Mouse (Mus musculus) liver, adult (tissue): Measurements from ENCODE around the gene Gpn2.

Source experiments
- GATA4 ChIP-seq: IDR thresholded peaks from 2 replicates; pipeline ENCODE4 v1.6.1; 2014; ENCODE audit warnings: mild to moderate bottlenecking, low read length; ENCODE audit not compliant: insufficient replicate concordance

Gpn2 gene

DNA sequence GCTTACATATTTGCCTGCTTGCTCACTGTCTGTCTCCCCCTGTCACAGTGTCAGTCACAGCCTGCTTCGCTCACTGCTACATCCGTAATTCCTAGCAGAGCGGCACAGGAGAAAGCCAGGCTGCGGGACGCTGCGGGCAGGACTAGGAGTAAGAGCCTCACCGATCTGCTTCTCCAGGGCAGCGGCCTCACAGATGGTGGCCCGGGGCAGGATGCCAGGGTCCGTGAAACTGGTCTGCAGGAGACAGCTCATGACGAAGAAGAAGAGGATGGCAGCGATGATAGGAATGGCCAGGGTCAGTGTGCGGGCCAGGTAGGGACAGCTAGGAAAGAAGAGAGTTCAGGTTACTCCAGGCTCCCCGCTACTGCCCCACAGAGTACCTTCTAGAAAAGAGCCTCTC lies 42.9 kb downstream of the Gpn2 start:
- no peak for TF ChIP-seq GATA4

DNA sequence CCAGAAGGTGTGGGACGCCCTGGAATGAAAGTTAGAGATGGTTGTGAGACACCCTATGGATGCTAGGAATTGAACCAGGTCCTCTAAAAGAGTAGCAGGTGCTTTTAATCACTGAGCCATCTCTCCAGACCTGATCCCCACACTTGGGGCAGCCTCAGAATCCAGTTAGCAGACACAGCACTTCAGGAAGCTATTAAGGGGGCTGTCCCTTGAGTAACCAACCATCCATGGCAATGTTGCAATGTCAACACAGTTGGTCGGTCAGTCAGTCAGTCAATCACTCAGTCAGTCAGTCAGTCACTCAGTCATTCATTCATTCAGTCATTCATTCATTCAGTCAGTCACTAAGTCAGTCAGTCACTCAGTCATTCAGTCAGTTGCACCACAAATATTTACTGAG lies 44.4 kb downstream of the Gpn2 start:
- no peak for TF ChIP-seq GATA4

GRCm38 (mm10) chr4:133629191-133629590 lies 45.0 kb downstream of the Gpn2 start:
- no peak for TF ChIP-seq GATA4

DNA sequence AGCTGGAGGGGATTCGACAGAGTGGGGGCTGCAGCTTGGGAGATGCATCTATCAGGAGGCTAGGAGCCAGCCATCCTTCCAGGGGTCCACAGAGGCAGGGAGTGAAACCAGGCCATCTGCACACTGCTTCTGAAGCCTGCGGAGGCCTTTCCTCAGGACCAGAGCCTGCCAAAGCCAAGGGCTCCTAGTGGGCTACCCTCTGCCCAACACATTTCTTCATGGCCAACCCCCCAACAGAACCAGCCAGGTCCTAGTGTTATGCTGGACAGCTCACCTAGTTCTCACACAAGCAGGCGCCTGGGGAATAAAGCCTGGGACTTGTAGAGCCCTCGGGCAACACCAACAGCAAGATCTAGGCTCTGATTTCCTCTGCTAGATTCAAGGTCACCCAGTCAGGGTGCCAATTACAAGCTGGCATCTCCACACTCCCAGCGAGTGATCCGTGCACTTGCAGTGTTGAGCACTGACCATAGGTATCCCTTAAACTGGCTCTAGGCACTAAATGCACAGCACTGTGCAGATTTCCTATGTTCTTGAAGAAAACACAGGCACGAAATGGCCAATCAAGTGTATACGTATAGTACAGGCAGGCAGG lies 46.3 kb downstream of the Gpn2 start:
- TF ChIP-seq GATA4, result no peak

DNA sequence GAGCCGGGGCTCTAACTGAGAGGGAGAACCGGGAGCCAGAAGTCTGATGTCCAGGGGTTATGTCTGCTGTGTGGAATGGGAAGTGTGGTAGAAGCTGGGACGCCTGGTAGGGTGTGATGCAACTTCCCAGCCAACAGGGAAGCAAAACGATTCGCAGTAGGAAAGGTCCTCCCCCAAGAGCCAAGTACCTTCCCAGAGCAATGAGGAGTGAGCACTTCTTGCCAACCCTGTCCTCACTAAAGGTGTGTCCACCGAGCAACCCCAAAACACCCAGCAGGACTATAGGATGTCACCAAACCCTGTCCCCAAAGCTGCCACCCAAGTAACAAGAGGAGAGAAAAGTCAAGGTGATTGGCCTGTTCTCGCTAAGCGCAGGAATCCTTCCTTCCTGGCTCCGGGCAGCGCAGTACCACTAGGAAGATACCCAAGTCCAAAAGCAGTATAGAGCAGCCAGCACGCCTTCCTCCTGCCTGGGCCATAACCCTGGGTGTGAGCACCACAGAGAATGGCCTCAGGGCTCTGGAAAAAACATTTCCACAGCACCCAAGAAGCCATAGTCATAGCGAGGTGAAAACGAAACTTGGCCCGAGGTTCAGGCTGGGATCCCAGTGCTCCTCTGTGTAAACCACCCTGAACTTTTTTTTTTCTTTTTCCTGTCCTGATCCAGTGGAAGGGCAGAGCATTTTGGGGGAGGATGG lies 47.1 kb downstream of the Gpn2 start:
- no peak for TF ChIP-seq GATA4

GRCm38 (mm10) chr4:133631769-133632411 lies 47.7 kb downstream of the Gpn2 start:
- TF ChIP-seq GATA4, result no peak

- no peak for TF ChIP-seq GATA4
Measured at GRCm38 (mm10) chr4:133632483-133633327, 48.5 kb downstream of the Gpn2 start.

DNA sequence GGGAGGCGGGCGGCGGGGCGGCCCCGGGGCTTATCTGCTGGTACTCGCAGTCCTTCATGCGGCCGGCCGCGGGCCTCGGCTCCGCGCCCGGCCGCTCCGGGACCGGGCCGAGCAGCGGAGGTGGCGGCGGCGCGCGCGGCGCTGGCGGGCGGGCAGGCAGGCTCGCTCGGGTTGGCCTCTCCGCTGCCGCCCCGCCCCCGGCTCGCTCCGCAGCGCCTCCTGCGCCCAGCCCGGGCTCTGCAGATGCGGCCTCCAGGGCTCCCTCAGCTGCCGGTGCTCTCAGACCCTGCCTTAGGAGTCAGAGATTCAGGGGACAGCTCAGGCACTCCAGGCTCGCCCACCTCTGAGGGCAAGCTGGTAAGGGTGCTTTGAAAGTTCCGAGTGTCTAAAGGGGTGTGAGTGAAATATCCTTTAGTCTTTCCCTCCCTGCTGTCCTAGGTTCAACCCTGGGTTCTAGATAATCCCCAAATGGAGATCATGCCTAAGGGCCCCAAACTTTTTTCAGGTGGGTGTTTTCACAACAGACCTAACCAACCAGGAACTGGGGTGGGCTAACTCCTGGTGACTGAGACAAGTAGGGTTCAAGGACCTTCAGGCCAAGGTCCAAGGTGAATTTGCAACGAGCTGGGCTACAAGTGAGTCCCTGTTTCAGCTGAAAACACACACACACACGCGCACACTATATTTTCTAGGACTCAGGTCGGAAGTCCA lies 49.3 kb downstream of the Gpn2 start:
- no peak for TF ChIP-seq GATA4

GRCm38 (mm10) chr4:133634043-133634410 lies 49.9 kb downstream of the Gpn2 start:
- TF ChIP-seq GATA4, result no peak
